Mouse (Mus musculus) liver, adult 2 months (tissue): ENCODE measurements around the gene Cby1.
A peak's percentile ranks its signal among the peaks of the same experiment; 100 is the strongest.

Experiments used
- CTCF ChIP-seq: fragments of 200-500 bp; IDR thresholded peaks from 2 replicates; pipeline ENCODE4 v1.5.1; 2011; ENCODE audit warnings: low read depth, low read length, control low read depth
- POLR2A ChIP-seq: fragments of 200-500 bp; IDR thresholded peaks from 2 replicates; pipeline ENCODE4 v1.6.1; 2011; ENCODE audit warnings: low read length, control low read depth; ENCODE audit not compliant: insufficient read depth; ENCODE audit errors: extremely low read depth

DNA sequence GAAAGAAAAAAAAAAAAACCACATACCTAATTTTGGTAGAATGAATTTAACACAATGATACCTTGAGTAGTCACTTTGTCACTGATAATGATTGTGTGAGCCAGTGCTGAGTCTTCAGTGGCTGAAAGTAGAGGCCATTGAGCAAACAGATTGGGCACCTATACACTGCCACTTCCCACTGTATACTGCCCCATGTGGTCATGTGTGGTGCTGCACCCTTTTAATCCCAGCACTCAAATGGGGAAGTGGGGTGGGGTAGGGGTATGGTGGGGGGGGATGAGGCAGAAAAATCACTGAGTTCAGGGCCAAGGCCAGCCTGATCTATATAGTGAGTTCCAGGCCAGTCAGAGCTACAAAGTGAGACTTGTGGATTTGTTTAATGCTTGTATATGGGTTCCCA, 8.4 kb upstream of the Cby1 start:
- peak; percentile 62; the same call in 1 of the 2 replicates for TF ChIP-seq CTCF
- no peak for TF ChIP-seq POLR2A
